Mouse (Mus musculus): Measurements from ENCODE around the gene Ccser1.

GRCm38 (mm10) chr6:62221856-62222255 lies 1041.7 kb downstream of the Ccser1 start:
- TF ChIP-seq MAFK (IDR thresholded peaks at IDR 0.05; ENCODE audit: insufficient read depth, low read depth, low read length) (no peak), CHD2 (IDR thresholded peaks at IDR 0.05; ENCODE audit: low read depth, low read length) (no peak), HCFC1 (IDR thresholded peaks at IDR 0.05; ENCODE audit: borderline replicate concordance, insufficient read depth, low read length) (no peak), ZC3H11A (IDR thresholded peaks at IDR 0.05; ENCODE audit: borderline replicate concordance, low read depth, low read length) (no peak), ZNF384 (IDR thresholded peaks at IDR 0.05; ENCODE audit: low read depth, low read length) (no peak)

Data from ES-E14 (cell line).